Mouse (Mus musculus): ENCODE results near the gene Thsd4.

- TF ChIP-seq GATA1 (IDR thresholded peaks at IDR 0.05; ENCODE audit: borderline replicate concordance, low read length) (no peak), FLI1 (IDR thresholded peaks at IDR 0.05; ENCODE audit: low read length) (no peak)
These were observed 206.3 kb downstream of the Thsd4 start for GRCm38 (mm10) chr9:60315533-60315932.
